Mouse (Mus musculus): ENCODE data around the gene Qpctl.

DNA sequence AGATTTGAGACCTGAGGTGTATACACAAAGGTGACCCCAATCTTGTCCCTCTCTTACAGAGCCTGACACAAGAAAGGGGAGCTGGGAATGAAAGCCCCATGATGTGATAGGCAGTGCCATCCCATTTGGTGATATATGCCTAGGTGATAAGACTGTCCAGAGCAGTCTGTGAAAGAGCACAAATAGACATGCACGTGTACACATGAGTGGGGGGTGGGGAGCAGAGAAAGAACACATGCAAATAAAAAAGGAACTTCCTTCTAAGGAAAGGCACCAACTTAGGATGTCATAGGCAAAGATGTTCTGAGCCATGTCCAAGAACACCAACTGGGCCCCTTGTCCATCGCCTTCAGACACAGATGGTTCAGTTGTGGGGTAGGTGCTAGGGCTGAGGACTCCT lies 44.6 kb downstream of the Qpctl start:
- TF ChIP-seq CTCF (conservative IDR thresholded peaks at IDR 0.05; ENCODE audit: low read length) (no peak), POU5F1 (IDR thresholded peaks at IDR 0.05; ENCODE audit: borderline replicate concordance, low read length) (no peak), NANOG (IDR thresholded peaks at IDR 0.05; ENCODE audit: borderline replicate concordance, low read length) (no peak)
